Mouse (Mus musculus): ENCODE measurements at regions not wholly inside any gene's neighbourhood (a gene's known extent, or its start where the extent isn't known, plus 50 kb on each side); places are given as distances from the start of the nearest gene placed in this dataset.
A peak's percentile ranks its signal among the peaks of the same experiment; 100 is the strongest.

DNA sequence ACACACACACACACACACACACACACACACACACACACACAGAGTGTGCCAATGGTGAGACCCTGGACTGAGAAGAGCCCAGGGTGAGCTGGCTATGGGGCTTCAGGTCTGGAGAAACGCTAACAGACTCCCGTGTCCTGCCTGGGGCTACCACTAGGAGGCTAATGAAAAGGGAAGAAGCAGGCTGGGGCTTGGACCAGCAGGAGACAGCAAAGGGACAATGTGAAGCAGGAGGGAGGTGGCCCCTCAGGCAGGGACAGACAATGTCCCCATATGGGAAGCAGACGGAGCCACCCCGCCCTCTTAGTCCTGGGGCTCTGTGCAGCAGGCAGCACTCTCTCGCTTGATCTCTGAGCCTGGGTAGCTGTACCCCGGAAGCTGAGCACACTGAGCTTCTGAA is 93.1 kb downstream of the Hif1an start:
- peaks cover 92% of the 10 kb centered on the region for H3K27me3 ChIP-seq (ENCODE audit: low read depth, poor library complexity, severe bottlenecking)
- peak; percentile 65 for DNase-seq (ENCODE audit: low spot score)

DNA sequence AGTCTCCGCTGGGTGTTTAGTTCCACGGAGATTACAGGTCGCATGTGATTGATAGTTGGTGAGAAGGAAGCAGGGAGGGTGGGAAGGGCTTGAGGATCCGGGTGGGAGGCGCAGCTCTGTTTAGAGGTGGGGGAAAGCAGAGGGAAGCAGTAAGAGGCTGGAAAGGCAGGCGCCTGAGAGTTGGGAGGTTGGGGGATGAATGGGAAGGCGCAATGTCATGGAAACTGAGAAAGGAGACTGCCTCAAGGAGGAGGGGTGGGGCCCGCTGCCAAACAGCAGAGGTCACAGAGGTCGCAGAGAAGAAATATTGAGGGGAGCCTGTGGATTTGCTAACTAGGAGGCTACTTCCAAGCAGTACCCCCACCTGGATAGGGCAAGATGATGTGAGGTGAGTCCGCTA is 96.5 kb upstream of the Pax2 start:
- Histone ChIP-seq H3K27ac (no peak overlapping the region), H3K4me3 (no peak overlapping the region), H3K27me3 (ENCODE audit: low read depth, poor library complexity, severe bottlenecking) (peaks cover 95% of the 10 kb centered on the region), H3K36me3 (no peaks in the 10 kb centered on the region), H3K4me1 (peaks cover 14% of the 10 kb centered on the region), H3K9me3 (replicated peaks) (no peaks in the 10 kb centered on the region)
- DNase-seq (ENCODE audit: low spot score), result no peak
- 20% methylated on average over 10 of the region's 10 CpGs for WGBS

More for the DNA sequence above, 93.1 kb downstream of the Hif1an start:
- Histone ChIP-seq H3K27ac (no peak overlapping the region), H3K9me3 (replicated peaks) (no peaks in the 10 kb centered on the region), H3K36me3 (no peaks in the 10 kb centered on the region), H3K4me3 (no peak overlapping the region), H3K4me1 (peaks cover 14% of the 10 kb centered on the region)
- 2% methylated on average over 6 of the region's 6 CpGs for WGBS

DNA sequence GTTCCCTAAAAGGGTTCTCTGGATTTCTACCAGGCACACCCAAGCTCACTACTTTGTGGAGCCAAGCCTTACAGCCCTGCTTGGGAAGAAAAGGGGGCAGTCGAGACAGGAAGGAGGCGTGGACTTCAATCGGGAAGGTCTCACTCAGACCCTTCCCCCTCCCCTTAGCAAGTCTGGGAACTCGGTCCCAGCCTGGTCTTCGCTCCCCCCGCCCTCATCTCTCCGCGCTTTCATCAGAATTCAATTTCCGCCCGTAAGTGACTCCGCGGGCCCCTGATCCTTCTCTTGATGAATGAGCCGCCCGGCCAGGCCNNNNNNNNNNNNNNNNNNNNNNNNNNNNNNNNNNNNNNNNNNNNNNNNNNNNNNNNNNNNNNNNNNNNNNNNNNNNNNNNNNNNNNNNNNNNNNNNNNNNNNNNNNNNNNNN is 86.3 kb upstream of the Pax2 start:
- peak overlapping the region; percentile 52 for H3K4me3 ChIP-seq
- peaks cover 86% of the 10 kb centered on the region for H3K27me3 ChIP-seq (ENCODE audit: low read depth, poor library complexity, severe bottlenecking)
- 0% methylated on average over 14 of the region's 14 CpGs for WGBS
- H3K9me3 ChIP-seq (replicated peaks), result no peaks in the 10 kb centered on the region
- H3K36me3 ChIP-seq, result no peaks in the 10 kb centered on the region
- H3K4me1 ChIP-seq, result peaks cover 42% of the 10 kb centered on the region
- peak overlapping the region; percentile 73 for H3K27ac ChIP-seq
- peak; percentile 79 for DNase-seq (ENCODE audit: low spot score)

DNA sequence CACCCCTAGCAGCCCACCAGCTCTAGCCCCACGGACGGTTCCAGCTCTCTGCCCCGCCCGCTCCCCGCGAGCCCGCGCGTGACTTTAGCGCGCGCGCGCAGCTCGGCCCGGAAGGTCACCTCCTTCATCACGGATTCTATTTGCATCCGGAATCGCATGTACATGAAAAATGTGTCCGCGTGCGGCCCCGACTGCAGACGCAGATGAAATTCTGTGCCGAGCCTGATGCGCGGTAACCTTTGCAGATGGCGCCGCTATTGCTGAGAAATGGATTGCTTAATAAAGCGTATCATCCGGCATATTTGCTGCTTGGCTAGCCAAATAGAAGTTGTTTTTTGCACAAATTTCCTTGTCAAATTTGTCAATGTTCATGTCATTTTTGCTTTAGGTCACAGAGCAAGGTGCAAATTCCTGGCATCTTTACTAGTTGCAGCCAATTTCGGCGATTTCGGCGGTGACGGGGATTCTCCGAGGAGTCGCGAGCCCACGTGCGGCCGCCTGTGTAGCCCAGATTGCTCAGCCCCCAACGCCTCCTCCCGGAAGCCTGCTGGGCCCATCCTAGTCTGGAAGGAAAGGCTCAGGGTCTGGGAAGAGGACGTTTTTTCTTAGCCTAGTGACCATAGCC is 81.1 kb upstream of the Pax2 start:
- H3K36me3 ChIP-seq, result no peaks in the 10 kb centered on the region
- WGBS, result 7% methylated on average over 45 of the region's 45 CpGs
- no peak for DNase-seq (ENCODE audit: low spot score)
- H3K4me1 ChIP-seq, result peaks cover 45% of the 10 kb centered on the region
- H3K27me3 ChIP-seq (ENCODE audit: low read depth, poor library complexity, severe bottlenecking), result peaks cover 100% of the 10 kb centered on the region
- peak overlapping the region; percentile 13; the same call in 1 of the 2 replicates for H3K4me3 ChIP-seq
- H3K9me3 ChIP-seq (replicated peaks), result no peaks in the 10 kb centered on the region
- no peak overlapping the region for H3K27ac ChIP-seq

DNA sequence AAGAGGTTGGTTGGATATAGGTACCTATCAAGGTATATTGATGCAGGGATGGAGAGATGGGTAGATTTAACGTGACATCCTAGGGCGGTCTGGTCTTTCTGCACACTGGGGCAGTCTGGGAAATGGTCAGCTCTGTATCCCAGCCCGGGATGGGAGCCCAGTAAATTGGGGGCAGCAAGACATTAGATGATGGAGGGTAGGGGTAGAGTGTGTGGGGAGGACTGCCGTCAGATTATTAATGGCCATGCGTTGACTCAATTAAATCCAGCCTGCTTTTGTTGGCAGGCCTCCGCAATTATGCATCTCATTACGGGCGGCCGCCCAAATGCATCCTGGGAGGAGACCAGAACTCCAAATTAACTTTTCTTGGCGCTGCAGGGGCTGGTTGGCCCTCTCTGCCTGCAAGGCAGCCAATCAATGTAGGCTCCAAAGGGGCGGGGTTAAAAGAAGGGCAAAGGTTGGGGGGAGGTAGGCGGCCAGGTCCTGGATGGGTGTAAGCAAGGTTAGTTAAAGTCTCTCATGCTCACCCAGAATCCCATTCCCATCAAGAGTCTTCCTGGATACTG is 79.2 kb upstream of the Pax2 start:
- WGBS, result 5% methylated on average over 12 of the region's 12 CpGs
- Histone ChIP-seq H3K9me3 (replicated peaks) (no peaks in the 10 kb centered on the region), H3K27ac (no peak overlapping the region), H3K27me3 (ENCODE audit: low read depth, poor library complexity, severe bottlenecking) (peaks cover 100% of the 10 kb centered on the region), H3K4me1 (peaks cover 29% of the 10 kb centered on the region), H3K36me3 (no peaks in the 10 kb centered on the region), H3K4me3 (0 out of 2 replicates have a peak overlapping the region, but pooled peaks have one; percentile 2)
- DNase-seq (ENCODE audit: low spot score), result no peak

DNA sequence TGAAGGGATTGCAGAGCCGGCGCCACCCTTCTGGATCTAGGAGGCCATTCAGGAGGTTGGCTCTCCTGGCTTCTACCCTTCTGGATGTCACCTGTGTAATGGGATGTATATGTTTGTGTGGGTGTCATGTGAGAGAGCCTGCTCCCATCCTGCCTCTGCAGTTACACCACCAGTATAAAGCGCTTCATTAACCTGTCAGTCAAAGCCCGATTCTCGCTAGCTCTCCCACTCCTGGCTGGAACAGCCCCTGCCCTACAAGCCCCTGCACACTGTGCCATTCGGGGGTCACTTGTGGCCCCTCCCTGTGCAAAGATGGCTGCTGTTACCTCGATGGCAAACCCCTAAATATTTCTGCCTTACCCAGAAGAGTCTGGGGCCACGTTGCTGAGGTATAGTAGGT is 78.5 kb upstream of the Pax2 start:
- DNase-seq (ENCODE audit: low spot score), result no peak
- 61% methylated on average over 8 of the region's 8 CpGs for WGBS
- no peak overlapping the region for H3K27ac ChIP-seq
- H3K36me3 ChIP-seq, result no peaks in the 10 kb centered on the region
- no peak overlapping the region for H3K4me3 ChIP-seq
- peaks cover 100% of the 10 kb centered on the region for H3K27me3 ChIP-seq (ENCODE audit: low read depth, poor library complexity, severe bottlenecking)
- peaks cover 23% of the 10 kb centered on the region for H3K4me1 ChIP-seq
- H3K9me3 ChIP-seq (replicated peaks), result no peaks in the 10 kb centered on the region

DNA sequence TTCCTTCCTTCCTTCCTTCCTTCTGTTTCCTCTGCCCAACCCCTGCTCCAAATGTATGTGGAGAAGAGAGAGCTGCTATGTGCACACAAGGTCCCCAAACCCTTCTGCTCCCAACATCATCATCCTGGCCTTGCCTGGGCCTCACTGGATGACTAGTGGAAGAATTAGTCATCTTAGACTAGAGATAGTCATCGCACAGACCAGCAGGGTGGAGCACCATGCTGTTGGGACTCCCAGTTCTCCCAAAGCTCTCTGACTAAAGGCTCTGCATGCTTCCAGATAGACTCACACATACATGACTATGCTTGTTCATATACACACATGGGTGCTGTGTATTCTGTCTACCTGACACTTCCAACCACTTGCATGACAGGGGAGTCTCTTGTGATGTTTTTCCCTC is 77.2 kb upstream of the Pax2 start:
- Histone ChIP-seq H3K27ac (no peak overlapping the region), H3K9me3 (replicated peaks) (no peaks in the 10 kb centered on the region), H3K4me3 (no peak overlapping the region), H3K4me1 (peaks cover 28% of the 10 kb centered on the region), H3K36me3 (no peaks in the 10 kb centered on the region), H3K27me3 (ENCODE audit: low read depth, poor library complexity, severe bottlenecking) (peaks cover 100% of the 10 kb centered on the region)
- WGBS, result 81% methylated on average over 1 of the region's 1 CpGs
- DNase-seq (ENCODE audit: low spot score), result no peak

DNA sequence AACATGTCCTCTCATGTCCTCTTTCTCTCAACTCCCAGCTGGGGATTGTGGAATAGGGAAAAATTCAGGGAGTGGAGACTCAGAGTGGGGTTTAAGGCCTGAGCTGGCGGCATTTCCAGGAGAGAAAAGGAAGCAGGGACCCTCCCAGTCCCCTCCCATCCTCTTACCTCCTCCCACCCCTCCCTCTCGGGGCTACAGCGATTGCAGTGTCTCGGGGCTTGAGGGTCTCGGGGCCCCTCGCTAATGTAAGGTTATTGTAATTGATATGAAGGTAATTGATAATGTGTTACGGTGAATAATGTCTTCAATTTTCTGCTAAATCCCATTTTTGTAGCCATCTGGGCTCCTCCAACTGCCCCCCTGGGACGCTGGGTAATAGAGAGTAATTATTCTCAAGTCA is 74.2 kb upstream of the Pax2 start:
- WGBS, result 12% methylated on average over 8 of the region's 8 CpGs
- Histone ChIP-seq H3K27me3 (ENCODE audit: low read depth, poor library complexity, severe bottlenecking) (peaks cover 100% of the 10 kb centered on the region), H3K4me1 (peaks cover 31% of the 10 kb centered on the region), H3K36me3 (no peaks in the 10 kb centered on the region), H3K4me3 (no peak overlapping the region), H3K9me3 (replicated peaks) (no peaks in the 10 kb centered on the region), H3K27ac (no peak overlapping the region)
- DNase-seq (ENCODE audit: low spot score), result no peak

DNA sequence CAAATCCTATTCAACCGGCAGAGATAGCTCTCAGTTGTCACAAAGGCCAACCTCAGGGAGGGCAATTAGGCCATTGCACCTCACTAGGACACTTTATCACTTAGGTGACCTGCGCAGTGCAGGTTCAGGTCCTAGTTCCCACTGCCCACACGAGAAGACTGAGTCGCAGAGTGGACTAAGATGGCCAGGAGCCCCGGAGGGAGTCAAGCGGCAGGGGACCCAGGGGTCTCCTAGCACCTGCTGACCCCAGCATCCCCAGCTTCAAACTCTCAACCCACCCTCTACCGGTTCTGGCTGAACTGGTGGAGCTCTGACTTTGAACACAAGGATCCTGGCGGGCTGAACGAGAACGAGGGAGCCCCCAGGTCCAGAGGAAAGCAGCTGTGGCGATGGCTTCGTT is 72.7 kb upstream of the Pax2 start:
- Histone ChIP-seq H3K27me3 (ENCODE audit: low read depth, poor library complexity, severe bottlenecking) (peaks cover 100% of the 10 kb centered on the region), H3K9me3 (replicated peaks) (no peaks in the 10 kb centered on the region), H3K36me3 (no peaks in the 10 kb centered on the region), H3K4me1 (peaks cover 24% of the 10 kb centered on the region), H3K27ac (no peak overlapping the region), H3K4me3 (no peak overlapping the region)
- no peak for DNase-seq (ENCODE audit: low spot score)
- WGBS, result 2% methylated on average over 12 of the region's 12 CpGs

DNA sequence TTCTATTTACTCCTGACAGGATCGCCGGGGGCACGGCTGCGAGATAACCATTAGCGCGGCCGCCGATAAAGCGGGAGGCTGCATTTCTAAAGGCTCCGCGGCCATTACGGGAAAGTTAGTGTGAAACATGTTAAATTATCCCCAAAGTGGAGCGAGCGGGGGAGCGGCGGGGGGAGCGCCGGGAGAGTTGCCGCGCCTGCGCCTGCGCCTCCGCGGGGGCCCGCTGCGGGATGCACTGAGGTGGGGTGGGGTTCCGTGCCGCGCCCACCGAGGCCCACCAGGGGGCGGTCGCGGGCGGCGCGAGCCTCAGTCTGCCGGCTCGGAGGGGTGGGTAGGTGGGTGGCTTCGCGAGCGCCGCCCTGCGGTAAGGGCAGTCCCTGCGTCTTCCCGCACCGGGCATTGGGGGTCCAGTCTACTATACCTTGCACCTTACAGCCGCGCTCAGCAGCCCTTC is 71.8 kb upstream of the Pax2 start:
- H3K4me3 ChIP-seq, result peak overlapping the region; percentile 44
- H3K36me3 ChIP-seq, result no peaks in the 10 kb centered on the region
- peaks cover 100% of the 10 kb centered on the region for H3K27me3 ChIP-seq (ENCODE audit: low read depth, poor library complexity, severe bottlenecking)
- DNase-seq (ENCODE audit: low spot score), result peak; percentile 72
- peaks cover 24% of the 10 kb centered on the region for H3K4me1 ChIP-seq
- WGBS, result under 1% methylated on average over 43 of the region's 48 CpGs
- H3K9me3 ChIP-seq (replicated peaks), result no peaks in the 10 kb centered on the region
- H3K27ac ChIP-seq, result no peak overlapping the region

DNA sequence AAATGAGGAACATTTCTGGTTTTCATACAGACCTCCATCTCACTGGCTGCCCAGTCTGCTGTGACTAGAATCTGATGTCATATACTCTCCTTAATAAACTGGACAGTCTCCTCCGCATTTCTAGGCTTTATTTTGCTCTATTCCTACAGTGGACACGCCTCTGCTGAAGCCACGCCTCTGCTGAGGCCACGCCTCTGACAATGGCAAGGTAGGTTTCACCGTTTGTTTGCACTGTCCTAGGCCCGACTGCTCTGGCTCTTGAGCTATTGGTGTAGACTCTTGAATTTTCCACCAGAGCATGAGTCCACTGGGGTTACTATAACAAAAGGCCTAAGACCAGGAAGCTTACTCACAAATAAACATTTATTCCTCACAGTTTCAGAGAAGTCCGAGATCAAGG is 69.8 kb upstream of the Pax2 start:
- 45% methylated on average over 7 of the region's 7 CpGs for WGBS
- peaks cover 19% of the 10 kb centered on the region for H3K4me1 ChIP-seq
- no peak overlapping the region for H3K27ac ChIP-seq
- DNase-seq (ENCODE audit: low spot score), result no peak
- no peaks in the 10 kb centered on the region for H3K36me3 ChIP-seq
- peaks cover 95% of the 10 kb centered on the region for H3K27me3 ChIP-seq (ENCODE audit: low read depth, poor library complexity, severe bottlenecking)
- no peaks in the 10 kb centered on the region for H3K9me3 ChIP-seq (replicated peaks)
- no peak overlapping the region for H3K4me3 ChIP-seq

DNA sequence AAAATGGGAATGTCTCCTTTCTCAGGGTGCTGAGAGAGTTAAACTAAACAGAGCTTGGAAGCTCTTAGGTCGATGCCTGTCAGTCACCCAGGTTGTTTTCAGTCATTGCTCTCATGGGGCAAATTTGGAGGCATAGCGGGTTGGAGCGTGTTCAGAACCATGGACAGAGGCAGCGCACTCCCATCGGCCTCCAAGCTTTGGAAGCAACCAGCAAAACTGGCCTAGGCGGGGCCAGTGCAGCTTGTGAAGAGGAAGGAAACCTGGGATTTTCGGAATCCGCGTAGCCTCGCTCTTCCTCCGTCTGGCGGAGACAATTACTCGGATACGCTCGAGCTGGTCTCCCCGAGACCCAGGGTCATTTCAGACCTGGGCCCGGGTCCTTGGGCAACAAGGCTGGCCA is 63.4 kb upstream of the Pax2 start:
- H3K9me3 ChIP-seq (replicated peaks), result no peaks in the 10 kb centered on the region
- peaks cover 95% of the 10 kb centered on the region for H3K27me3 ChIP-seq (ENCODE audit: low read depth, poor library complexity, severe bottlenecking)
- H3K27ac ChIP-seq, result no peak overlapping the region
- DNase-seq (ENCODE audit: low spot score), result peak; percentile 88
- peaks cover 28% of the 10 kb centered on the region for H3K4me1 ChIP-seq
- H3K36me3 ChIP-seq, result no peaks in the 10 kb centered on the region
- peak overlapping the region; percentile 40 for H3K4me3 ChIP-seq
- 1% methylated on average over 17 of the region's 17 CpGs for WGBS

DNA sequence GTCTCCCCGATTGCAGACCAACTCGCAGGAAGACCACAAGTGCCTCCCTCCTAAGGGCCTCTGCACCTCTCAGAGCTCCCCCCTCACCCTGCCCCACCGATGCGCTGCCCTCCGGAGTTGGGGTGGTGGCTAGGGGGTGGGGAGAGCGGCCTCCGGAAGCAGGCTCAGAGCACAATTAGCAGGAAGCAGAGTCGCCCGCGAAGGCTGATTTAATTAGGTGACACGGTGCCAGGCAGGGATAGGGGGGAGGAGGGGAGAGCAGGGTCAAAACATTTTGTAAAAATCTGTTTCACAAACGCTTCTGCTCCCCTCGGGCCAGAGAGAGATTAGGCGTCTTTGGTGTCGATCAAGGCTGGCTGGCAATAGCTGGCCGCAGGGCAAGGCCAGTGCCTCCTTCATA is 63.0 kb upstream of the Pax2 start:
- no peak for DNase-seq (ENCODE audit: low spot score)
- whole genome bisulfite sequencing, result under 1% methylated on average over 16 of the region's 16 CpGs
- peaks cover 28% of the 10 kb centered on the region for H3K4me1 ChIP-seq
- peak overlapping the region; percentile 40 for H3K4me3 ChIP-seq
- H3K27ac ChIP-seq, result no peak overlapping the region
- H3K9me3 ChIP-seq (replicated peaks), result no peaks in the 10 kb centered on the region
- H3K36me3 ChIP-seq, result no peaks in the 10 kb centered on the region
- peaks cover 95% of the 10 kb centered on the region for H3K27me3 ChIP-seq (ENCODE audit: low read depth, poor library complexity, severe bottlenecking)

All from limb, embryonic 10.5 days (tissue).